Mouse (Mus musculus) cerebellum, adult 9-10 months (tissue): ENCODE data around the gene Adat1.

ENCODE experiments used
- DNase-seq: peaks from one replicate; pipeline ENCODE4 v3.0.0; 2022

Adat1 gene

GRCm38 (mm10) chr8:111992013-111992702 lies at the start of gene Adat1:
Gene Adat1 (minus strand): TSS chr8:111992302.
- peak; percentile 85 for DNase-seq

- no peak for DNase-seq
Measured at GRCm38 (mm10) chr8:112037521-112037920, 45.4 kb upstream of the Adat1 start.

- peak; percentile 41 for DNase-seq
Measured at GRCm38 (mm10) chr8:112034603-112035002, 42.5 kb upstream of the Adat1 start.

- DNase-seq: no peak
Measured at GRCm38 (mm10) chr8:112033071-112033470, 41.0 kb upstream of the Adat1 start.

GRCm38 (mm10) chr8:112030663-112031062 lies 38.6 kb upstream of the Adat1 start:
- DNase-seq: no peak

- DNase-seq: no peak
Measured at GRCm38 (mm10) chr8:112029455-112029854, 37.4 kb upstream of the Adat1 start.

GRCm38 (mm10) chr8:112014936-112015335 lies 22.8 kb upstream of the Adat1 start, which contains the start of gene Gm6793:
Gene Gm6793 (minus strand): TSS chr8:112015036.
- no peak for DNase-seq

GRCm38 (mm10) chr8:112011816-112012242 lies 19.7 kb upstream of the Adat1 start:
- peak; percentile 52 for DNase-seq

- peak; percentile 92 for DNase-seq
Measured at GRCm38 (mm10) chr8:112010997-112011815, 19.1 kb upstream of the Adat1 start, which contains the start of the genes Kars and Terf2ip. Gene Kars (minus strand): TSS chr8:112011323. Gene Terf2ip (plus strand): TSS chr8:112011398.

- no peak for DNase-seq
Measured at GRCm38 (mm10) chr8:112009558-112009957, 17.5 kb upstream of the Adat1 start.

- DNase-seq: no peak
Measured at GRCm38 (mm10) chr8:112007669-112008068, 15.6 kb upstream of the Adat1 start.

GRCm38 (mm10) chr8:112005601-112006000 lies 13.5 kb upstream of the Adat1 start:
- no peak for DNase-seq

- no peak for DNase-seq
Measured at GRCm38 (mm10) chr8:112004754-112005153, 12.7 kb upstream of the Adat1 start.

- no peak for DNase-seq
Measured at GRCm38 (mm10) chr8:111992703-111993039, 569 bp upstream of the Adat1 start.

GRCm38 (mm10) chr8:111991278-111991677 lies 824 bp downstream of the Adat1 start:
- no peak for DNase-seq

GRCm38 (mm10) chr8:111989911-111990310 lies 2.2 kb downstream of the Adat1 start:
- peak; percentile 82 for DNase-seq

GRCm38 (mm10) chr8:111984511-111984910 lies 7.6 kb downstream of the Adat1 start:
- DNase-seq: no peak

- peak; percentile 80 for DNase-seq
Measured at GRCm38 (mm10) chr8:111982116-111982515, 10.0 kb downstream of the Adat1 start.

GRCm38 (mm10) chr8:111978147-111978546 lies 14.0 kb downstream of the Adat1 start:
- DNase-seq: no peak

GRCm38 (mm10) chr8:111976326-111976725 lies 15.8 kb downstream of the Adat1 start:
- no peak for DNase-seq

- DNase-seq: no peak
Measured at GRCm38 (mm10) chr8:111975706-111976105, 16.4 kb downstream of the Adat1 start.

- no peak for DNase-seq
Measured at GRCm38 (mm10) chr8:111974138-111974537, 18.0 kb downstream of the Adat1 start.

GRCm38 (mm10) chr8:111968991-111969390 lies 23.1 kb downstream of the Adat1 start:
- no peak for DNase-seq

- no peak for DNase-seq
Measured at GRCm38 (mm10) chr8:111968541-111968940, 23.6 kb downstream of the Adat1 start.
